Mouse (Mus musculus) lung, postnatal 4 days (tissue): ENCODE data around the gene Lman2l.

Source experiments
- DNase-seq, 2 experiments: peaks; one replicate each; pipeline ENCODE4 v3.0.0; 2021

The Lman2l gene

DNA sequence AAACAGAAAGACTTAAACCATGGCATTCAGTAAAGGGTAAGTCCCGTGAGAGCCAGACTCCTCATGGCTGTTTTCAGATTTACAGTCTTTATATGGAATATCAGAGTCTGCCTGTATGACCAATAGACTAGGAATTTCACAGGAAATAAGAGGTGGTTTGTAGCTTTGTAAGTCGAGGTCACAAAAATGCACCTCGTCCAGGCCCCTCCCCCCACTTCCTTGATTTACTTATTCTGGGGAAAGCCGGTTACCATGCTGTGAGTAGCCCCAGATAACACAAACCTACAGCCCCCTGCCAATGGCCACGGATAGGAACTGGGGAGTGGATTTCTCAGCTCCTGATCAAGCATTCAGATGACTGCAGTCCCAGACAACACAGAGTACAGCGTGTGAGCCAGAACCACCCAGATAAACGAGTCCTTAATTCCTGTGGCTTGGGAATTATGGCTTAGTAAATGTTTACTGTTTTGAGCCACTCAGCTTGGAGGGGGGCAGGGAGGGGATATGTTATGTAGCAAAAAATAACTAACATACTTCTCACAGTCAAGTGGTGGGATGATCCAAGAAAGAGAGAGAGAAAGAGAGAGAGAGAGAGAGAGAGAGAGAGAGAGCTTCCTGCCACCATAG is 12.4 kb upstream of the Lman2l start:
- DNase-seq = no peak

DNA sequence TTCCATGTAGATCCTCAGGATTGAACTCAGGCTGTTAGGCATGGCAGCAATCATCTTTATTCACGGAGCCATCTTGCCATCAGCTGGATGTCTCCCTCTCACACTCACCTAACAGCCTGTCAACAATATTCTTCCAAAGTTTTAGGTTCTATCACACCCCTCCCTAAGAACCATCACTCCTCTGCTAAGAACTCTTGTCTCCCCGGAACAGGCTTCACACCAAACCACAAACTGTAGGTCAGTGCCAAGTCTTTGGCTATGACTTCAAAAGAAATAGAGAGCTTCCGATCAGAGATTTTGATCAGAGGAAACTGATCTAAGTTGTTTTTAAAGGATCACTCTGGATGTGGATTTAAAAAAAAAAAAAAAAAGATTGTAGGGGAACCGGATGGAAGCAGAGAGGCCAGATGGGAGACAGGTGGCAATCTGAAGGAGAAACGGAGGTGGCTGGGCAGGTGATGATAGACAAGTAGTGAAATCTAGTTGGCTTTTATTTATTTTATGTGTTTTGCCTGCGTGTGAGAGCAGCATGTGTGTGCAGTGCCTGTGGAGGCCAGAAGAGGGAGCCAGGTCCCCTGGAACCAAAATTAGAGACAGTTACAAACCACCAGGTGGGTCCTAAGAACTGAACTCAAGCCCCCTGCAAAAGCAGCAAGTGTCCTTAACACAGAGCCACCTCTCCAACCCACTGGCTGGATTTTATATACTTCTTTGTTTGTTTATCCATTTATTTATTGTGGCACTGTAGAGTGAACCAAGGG is 9.2 kb upstream of the Lman2l start:
- no peak for DNase-seq

DNA sequence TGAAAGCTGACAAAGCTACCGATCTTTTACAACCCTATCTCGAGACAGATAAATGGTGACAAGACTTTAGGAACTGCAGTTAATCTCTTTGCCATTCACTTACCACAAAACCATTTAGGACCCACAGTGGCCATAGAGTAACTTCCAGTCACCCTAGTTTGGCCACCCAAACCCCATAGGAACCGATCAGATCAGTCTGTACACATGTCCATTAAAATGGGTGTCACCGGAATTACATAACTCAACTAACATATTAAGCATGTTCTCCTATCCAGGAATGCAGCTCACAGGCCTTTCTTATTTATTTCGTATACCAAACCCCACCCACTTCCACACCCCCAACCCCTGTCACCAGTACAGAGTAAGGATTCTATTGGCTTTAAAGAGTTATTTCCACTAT is 1.8 kb upstream of the Lman2l start:
- no peak for DNase-seq

DNA sequence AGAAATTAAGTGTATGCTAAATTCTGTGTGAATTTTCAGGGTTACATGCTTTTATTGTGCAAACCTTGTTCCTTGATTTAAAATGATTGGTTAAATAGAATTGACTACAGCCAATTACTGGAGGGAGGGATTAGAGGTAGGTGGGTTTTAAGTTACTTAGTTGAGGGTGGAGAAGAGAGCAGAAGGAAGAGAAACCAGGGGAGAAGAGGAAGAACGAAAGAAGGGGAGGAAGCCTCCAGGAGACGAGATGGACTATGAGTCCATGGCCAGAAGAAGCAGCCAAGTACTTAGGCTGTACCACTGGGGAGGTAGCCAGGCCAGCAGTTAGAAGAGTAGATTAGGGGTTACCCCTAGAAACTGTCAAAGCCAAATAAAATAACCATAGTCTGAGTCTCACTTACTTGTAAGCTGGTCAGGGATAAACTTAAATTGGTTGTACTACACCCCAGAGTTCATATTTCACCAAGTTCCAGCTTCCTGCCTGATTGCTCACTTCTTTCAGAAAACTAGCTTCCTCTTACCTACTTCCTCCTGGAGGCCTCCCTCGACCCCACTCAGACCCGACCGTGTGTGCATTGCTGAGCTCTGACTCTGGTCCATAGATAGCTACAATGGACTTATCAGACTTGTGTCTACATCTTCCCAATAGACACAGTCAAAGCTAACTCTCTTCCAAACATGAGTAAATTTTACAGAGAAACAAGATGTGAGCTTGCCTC is 1.2 kb upstream of the Lman2l start:
- DNase-seq = no peak

DNA sequence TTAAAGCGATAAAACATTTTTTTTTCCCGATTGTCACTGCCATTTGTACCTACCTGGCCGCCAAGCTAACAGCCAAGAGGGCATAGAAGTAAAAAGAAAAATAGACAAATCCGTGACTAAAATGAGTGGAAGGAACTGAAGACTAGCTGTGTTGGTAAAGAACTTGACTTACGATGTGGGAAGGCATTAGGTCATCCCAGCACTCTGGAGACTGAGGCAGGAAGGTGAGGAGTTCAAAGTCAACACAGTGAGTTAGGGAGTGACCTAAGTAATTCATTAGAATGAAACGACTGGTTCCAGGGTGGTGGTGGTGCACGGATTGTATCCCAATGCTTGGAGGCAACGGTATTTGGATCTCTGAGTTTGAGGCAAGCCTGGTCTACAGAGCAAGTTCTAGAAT is 437 bp upstream of the Lman2l start:
- no peak for DNase-seq

DNA sequence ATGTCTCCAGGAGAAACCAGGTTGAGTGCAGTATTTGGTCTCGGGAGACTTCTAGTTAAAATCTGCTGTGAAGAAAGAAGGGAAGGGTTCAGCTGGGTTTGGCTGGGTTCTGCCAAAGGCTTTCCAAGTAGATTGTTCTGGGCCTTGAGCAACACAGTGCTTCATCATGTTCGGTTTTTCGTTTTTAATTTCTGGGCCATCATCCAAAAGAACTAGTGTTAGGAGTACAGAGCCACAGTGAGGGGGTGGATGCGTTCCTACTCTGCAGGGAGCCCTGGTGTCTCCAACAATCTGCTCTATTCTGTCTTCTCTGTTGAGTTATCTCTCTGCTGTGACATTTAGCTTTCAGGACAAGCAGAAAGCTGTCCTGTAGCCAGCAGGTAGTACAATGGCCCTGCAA is 4.0 kb downstream of the Lman2l start:
- peak in 1 of 2 experiments; percentile 16 for DNase-seq

DNA sequence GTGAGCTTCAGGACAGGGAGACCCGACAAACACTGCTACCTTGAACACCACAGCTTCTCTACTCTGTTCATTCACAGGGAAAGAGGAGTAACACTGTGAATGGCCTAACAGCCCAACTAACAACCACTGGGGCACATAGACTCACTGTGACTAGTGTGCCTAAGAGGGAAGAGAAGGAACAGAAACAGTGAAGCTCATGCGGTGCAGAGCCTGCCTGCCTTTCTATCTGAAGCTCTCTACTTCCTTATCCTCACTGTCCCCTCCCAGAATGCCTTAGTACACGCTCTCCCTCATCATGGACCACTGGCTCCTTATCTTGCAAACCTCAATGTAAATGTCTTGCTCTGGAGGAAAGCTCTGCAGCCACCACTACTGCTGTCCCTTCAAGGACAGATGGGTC is 7.8 kb downstream of the Lman2l start:
- no peak for DNase-seq

DNA sequence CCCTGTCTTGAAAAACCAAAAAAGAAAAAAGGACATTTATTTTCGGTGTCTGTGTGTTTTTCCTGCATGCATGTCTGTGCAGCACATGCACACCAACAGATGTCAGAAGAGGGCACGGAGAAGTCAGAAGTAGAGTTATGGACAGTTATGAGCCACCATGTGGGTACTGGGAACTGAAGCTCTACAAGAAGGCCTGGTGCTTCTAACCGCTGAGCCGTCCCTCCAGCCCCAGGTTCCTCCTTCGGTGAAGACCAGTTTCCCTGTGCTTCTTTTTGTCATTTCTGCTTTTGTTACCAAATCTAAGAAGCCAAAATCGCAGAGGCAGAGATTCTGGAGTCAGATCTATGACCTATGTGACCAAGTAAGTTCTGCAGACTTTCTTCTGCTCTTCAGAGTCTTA is 8.6 kb downstream of the Lman2l start:
- DNase-seq = no peak

DNA sequence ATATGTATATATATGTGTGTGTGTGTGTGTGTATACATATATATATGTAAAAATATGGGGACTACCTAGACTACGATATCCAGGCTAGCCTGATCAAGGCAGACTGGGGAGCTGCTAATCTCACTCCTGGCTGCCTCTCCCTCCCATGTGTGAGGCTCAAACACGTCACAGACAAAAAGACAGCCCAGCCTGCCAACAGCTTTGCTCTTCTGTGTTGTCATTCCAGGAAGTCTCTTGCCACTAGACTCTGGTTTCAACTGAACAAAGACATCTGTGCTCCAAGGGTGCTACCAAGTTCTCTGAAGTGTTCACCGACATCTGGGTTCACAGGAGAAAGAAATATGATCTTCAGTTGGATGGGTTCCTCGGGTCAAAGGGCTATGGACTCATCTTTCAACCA is 10.0 kb downstream of the Lman2l start:
- no peak for DNase-seq

DNA sequence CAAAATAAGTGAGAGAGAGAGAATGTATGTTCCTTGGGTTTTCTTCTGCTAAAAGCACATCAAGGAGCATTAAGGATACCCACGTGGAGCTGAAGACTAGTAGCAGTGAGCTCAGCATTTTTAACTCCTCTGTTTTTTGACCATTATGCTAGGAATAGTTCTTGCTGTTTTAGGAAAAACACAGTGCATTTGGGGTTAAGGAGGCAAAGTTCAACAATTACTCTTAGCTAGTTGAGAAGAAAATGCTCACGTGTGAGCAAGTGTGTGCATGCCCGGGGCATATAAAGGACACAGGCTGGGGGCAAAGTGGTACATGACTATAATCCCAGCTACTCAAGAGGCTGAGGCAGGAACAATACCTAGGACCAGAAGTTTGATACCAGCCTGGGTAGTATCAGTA is 11.5 kb downstream of the Lman2l start:
- DNase-seq = no peak

DNA sequence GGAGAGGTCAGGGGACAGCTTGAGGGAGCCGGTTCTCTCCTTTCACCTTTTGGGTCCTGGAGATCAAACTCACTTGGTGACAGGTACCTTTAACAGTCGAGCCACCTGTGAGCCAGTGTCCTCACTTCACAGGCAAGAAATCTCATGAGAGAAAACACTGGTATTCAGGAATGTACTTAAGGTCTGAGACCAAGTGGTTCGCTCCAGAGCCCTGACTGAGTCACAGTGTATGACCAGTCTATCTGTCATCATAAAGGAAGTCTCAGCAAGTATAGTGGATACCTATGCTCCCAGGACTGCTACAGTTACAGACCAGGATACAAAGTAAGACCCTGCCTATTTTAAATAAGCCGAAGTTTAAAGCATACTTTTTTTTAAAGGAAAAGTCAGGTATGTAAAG is 12.1 kb downstream of the Lman2l start:
- no peak for DNase-seq

DNA sequence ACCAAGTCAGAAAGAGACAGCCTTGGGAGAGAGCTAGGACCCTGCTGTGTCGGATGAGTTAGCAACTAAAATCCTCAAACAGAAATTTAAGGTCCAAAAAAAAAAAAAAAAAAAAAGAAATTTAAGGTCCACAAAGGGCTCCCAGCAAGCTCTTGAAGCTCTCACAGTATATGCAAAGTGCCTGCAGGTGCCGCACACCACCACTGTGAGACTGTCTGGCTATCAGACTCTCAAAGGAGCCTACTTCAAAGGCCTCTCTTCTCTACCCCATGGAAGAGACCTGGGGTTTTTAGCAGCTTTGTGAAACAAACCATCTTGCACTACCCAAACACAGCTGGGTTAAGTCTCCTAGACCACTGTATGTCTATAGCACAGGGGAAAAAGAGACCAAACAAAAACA is 15.6 kb downstream of the Lman2l start:
- DNase-seq = no peak

DNA sequence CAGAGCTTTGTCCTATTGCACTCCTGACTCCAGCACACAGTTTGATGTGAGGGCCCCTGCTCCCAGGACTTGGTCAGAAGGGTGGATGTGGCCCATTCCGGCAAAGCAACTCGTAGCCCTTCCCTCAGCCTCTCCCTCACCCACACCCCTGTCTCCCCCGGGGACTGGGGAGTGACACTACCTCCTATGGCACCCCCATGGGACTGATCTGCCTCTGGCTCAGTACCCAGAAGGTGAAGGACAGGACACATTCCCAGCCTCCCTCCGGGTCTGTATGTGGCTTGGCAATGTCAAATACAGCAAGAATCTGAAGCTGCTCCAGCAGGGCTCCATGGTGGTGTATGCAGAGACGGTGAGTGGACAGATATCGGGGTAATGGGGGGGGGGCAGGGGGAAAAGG is 40.5 kb downstream of the Lman2l start:
- DNase-seq = no peak

DNA sequence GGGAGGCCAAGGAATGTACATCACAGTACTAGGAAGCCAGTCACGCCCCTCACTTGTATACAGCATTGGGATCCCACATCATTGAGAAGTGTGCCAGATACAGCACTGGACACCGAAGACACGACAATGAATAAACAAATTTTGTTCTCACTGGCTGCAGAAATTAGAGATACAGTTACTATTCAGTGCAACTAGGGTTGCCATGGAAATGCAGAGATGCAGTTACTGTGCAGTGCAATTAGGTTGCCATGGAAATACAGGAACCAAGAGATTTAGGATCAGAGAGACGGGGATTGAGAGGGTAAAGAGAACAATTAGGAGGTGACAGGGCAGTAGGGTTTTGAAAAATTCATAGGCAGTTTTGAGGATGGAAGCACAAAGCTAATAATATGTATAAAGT is 43.6 kb downstream of the Lman2l start:
- DNase-seq = no peak

DNA sequence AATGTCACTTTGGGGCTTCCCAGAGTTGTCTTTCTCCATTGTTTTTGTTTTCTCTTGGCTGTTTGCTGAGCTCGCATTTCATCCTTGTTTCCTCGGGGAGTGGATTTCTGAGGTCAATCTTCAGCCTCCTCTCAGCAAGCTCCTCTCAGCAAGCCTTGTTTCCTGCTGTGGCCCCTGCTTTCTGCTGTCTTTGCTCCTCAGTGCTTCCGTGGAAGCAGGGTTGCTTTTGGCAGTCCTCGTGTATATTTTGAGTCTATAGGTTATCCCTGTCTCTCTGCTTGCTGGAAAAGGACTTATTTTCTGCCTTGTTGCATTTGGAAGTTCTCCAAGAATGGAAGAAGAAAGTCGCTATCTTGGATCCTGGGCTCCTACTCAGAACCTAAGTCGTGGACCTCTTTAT is 48.0 kb downstream of the Lman2l start:
- DNase-seq = no peak

DNA sequence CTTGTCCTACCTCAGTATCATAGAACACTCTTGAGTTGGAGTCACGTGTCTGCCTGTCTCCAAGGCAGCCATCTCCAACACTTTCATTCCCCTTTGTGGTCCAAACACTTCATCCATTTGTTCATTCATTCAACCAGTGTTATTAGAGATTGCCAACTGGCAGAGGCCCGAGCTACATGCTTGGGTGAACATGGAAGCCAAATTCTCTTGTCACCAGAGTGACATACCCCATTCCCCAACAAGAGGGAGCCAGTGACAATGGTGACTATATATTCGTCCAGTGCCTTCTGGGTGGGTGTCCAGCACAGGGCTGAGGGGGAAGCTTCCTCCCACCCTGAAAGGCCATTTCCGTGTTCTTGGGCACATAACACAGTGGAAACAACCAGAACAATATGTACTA is 65.5 kb downstream of the Lman2l start:
- no peak for DNase-seq

DNA sequence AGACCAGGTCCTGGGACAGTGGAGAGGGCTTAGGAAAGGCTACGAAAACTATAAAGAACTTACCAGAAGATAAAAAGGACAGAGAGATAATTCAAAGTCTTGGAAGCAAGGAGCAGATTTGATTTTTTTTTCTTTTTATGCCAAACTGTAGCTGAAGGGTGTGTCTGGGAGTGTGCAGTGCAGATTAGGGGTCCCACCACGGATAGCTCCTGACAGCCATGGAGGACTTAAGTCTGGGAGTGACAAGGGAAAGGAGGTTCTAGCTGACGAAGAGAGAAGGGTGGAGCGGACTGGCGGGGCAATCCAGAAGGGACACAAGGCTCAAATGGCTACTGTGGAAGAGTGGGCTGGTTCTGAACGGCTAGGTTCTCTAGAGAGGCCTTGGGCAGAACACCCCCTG is 66.2 kb downstream of the Lman2l start:
- no peak for DNase-seq

DNA sequence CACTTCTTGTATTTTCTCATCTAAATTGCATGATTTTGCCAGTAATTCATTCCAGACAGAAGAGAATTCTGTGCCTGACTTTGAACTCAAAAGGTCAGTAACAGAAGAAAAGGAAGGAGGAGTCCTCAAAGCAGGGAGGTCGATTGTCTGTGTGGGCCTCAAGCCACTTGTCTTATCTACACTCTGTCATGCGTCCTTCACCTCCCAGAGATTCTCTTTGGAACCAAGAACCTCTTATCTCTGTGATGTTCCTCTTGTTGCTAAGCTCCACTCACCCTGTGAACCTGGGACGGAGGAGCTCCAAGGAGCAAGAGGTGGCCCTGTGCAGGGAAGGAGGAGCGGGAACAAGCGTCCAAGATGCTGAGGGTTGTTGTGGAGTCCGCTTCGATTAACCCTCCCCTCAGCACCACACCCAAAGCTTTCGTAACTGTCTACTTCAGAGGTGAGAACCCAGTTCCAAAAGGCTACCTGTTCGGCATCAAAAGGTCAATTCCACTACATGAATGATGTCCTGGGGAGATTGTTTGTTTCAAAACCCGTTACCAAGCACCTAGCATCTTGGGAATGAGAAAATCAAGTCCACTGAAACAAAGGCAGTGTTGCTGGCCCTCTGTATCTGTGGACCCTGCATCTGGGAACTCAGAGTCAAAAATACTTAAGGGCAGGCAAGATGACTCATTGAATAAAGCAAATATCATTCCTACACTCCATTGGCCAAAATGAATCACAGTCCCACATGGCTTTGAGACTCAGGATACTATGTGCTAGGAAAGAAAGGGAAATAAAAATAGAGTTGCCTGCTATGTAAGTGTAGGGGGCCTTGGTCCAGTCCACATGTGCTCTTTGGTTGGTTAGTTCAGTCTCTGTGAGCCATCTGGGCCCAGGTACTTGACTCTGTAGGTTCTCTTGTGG is 72.9 kb downstream of the Lman2l start, which contains the start of gene Fer1l5:
TSS of gene Fer1l5 (plus strand) at position 358 of the 912 bp plus-strand sequence.
- DNase-seq = no peak

DNA sequence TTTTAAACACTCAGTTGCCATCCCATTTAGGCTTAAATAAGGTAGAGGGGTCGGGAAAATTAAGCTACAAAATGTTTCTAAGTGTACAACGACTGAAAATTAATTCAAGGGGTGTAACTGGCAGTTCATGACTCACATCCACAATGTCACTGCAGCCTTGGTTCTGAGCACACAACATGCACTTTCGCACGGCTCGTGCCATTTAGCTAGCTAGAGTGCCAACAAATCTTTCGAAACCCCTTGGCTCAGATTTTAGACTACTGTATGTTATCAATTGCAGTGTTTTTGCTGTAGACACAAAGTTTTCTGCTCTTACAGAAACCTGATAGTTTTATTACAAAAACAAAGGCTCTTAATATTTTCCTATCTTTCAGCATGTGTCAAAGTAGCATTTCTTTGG is 74.2 kb downstream of the Lman2l start:
- DNase-seq = no peak
